Mouse (Mus musculus): ENCODE results near the gene Gprasp1.
"Not testable (repeated sequence)": the region's sequence is repeated elsewhere in the genome, so short reads cannot be mapped to it uniquely, and the experiment has no call there.

- TF ChIP-seq CTCF (IDR thresholded peaks at IDR 0.05; ENCODE audit: low read depth, low read length); POLR2A (IDR thresholded peaks at IDR 0.05; ENCODE audit: extremely low read depth, insufficient read depth, low read length): not testable (repeated sequence)
Observed at GRCm38 (mm10) chrX:135835896-135836295, 93.4 kb downstream of the Gprasp1 start.
